Mouse (Mus musculus) liver, adult (tissue): Measurements from ENCODE around the gene Cep57.

Experiments used
- GATA4 ChIP-seq: IDR thresholded peaks from 2 replicates; pipeline ENCODE4 v1.6.1; 2014; ENCODE audit warnings: mild to moderate bottlenecking, low read length; ENCODE audit not compliant: insufficient replicate concordance

The Cep57 gene

DNA sequence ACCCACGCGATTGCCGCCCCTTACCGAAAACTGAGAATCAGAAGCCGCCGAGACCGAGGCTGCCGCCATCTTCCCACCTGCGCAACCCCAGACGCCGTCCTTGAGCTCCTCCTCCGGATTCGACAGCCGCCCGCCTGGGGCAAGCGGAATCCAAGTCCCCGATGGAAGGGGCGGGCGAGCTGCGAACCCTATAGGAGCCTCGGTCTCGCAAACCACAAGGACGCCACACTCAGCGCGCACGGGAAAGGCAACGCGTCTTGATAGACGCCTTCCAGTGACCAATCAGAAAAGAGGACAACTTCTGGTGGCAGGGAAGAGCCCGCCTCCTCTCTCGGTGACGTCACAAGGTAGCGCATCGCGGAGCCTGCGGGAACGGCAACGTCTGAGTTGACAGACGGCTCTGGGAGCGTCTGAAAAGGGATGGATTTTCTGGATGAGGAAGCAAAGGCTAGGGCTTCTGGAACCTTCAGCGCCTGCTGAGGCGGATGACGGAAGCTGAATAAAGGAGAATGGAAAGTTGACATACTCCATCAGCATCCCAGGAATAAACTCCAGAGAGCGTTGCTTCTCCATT lies at the start of gene Cep57:
TSS of gene Cep57 (minus strand) at position 276 of the 574 bp plus-strand sequence.
- TF ChIP-seq GATA4: no peak

DNA sequence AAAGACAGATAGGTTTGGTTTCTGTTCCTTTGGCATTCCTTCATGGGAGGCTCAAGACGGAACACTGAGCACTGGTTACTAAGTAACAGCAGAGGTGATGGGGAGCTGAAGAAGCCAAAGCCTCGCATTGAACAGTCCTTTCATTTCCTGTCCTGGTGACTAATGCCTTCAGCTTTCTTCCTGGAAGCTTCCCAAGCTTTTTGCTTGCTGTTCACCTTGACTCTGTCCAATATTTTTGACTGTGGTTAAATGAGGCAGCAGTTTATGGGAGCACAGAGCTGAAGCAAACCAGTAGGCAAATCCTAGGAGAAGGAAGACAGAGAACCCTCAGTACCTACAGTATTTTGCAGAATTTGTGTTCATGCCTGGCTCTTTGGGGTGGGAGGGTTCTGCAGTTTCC lies 48.4 kb upstream of the Cep57 start:
- TF ChIP-seq GATA4: no peak

DNA sequence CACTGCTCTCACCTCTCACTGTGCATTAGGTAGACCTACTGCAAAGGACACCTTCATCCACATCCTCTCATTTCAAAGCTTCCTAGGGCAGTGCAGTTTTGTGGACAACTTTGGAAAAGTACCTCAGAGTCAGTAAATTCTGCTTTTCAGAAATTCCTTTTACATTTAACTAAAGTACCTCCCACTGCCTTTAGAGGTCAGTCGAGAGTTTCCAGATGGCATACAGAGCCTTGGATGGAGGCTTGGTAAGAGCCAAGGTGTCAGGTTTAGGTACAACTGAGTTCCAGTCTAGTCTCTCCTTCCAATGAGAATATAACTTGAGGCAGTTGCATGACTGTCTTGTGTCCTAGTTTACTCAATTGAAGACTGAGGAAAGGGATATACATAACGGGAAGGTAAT lies 47.5 kb upstream of the Cep57 start:
- TF ChIP-seq GATA4: no peak

DNA sequence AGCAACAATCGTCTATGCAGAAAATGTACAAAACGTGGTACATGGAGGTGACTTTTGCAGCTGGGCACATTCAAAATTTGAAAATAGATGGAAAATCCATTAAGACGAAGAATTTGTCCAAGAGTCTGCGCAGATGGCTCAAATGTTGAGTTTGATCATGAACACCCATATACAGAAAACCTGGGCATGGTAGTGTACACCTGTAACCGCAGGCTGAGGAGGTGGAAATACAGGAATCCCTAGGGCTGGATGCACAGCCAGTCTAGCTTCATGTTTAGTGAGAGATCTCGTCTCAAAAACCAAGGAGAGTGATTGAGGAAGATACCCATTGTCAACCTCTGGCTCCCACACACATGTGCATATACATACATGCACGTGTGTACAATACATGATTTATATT lies 44.7 kb upstream of the Cep57 start:
- no peak for TF ChIP-seq GATA4

DNA sequence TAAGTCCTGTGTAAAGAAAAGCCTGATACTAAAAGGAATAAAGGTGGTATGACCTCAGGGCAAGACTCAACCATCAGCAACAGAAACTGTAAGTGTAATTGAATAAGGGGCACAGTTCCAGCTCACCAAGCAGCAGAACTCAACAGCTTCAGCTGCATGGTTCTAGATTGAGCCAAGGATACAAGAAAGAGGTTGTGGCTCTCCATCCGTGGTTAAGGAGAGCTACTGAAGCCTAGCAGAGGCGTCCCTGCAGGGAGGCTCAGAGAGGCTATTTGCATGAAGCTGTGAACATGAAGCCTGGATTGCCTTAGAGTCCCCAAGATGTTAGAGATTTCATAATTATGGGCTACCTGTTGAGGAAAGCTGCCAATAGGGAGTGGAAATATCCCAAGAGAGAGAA lies 40.7 kb upstream of the Cep57 start:
- TF ChIP-seq GATA4: no peak

DNA sequence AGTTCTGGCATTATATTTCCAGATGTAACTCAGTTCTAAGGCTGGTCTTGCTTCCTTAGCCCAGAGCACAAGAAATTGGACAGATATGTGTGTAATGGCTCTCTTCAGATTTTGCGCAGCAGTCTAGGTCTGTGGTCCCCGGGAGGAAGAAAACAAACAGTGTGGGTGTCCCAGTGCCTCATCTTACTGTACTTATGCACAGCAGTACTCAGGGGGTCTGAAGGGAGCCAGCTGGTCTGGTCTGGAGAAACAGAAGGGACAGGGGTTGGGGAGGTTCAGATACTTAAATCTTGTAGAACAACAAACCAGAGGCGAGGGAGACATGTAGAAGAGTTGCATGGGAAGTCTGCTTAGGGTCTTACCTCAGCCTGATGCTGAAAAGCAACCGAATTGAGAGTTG lies 29.9 kb upstream of the Cep57 start:
- no peak for TF ChIP-seq GATA4

DNA sequence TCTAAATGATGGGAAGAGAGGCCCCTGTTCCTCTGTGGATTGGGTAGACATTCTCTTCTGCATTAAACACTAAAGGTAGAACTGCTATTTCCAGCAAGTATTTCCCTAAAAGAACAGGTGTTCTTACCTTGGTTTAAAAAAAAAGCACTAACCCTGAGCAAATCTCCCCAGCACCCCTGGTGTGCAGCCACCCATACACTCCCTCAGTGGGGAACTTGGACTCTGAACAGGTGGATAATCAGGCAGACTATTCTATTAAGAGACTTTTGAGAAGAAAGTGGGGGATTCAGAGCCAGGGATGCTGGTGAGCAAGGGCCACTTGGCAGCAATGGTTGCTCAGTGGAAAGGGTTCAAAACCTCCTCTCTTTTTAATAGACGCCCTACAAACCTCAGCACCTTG lies 29.3 kb upstream of the Cep57 start:
- no peak for TF ChIP-seq GATA4

DNA sequence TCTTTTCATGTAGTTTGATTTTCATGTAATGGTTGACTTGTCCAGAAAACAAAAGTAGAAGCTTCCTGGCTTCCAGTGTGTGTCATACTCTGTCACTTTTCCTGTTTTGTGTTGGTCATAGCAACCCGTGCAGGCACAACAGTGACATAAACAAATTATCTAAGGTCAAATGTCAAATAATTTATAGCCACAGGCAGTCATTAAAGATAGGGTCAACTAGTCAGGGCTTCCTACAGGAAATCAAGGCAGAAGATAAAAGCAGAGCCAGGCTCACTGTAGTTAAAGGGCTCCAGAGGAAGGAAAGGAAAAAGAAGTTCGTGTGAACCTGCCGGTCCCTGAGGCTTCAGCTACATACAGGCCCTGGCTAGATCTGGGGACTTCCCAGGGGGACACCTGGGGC lies 27.0 kb upstream of the Cep57 start:
- peak; percentile 74; the same call in 1 of the 2 replicates for TF ChIP-seq GATA4

DNA sequence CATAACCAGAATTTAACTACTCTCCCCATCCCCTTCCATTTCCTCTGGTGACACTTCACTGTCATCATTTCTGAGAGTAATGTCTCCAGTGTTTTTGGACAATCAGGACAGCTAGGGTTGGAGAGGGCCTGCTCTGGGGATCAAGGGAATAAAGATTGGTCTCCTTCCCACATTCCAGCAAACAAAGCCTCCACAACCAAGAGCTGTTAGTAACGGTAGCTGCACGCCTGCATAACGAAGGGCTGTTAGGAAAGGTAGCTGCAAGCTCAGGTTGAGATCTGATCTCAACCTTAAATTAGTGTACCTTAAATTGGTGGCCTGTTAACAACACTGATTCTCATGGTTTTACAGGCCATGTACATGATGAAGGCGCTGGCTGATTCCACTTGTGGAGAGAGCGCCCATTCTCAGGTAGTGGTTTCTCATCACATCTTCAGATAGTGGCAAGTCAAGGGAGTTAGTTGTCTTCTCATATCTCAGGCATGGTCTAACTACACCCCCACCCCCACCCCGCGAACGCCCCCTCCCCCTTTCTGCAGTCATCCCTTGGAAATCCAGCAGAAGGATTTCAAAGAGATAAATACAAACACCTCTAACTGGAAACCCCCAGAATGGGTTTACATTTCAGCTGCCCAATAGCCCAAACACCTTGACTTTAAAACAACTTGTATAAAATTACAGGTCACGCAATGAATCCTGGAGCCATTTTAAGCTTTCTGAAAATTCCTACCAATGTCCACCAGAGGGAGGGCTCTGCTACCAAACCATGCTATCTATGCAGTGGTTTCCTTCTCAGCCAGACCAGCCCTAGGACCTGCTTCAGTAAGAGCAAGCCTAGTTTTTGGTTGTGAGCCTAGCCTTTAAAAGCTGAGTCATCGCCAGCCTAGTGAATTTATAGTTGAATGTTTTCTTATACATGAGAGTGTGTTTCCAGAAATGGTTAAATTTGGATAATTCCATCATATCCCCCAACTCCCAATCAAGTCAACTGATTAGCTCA lies 21.9 kb upstream of the Cep57 start:
- TF ChIP-seq GATA4: no peak

DNA sequence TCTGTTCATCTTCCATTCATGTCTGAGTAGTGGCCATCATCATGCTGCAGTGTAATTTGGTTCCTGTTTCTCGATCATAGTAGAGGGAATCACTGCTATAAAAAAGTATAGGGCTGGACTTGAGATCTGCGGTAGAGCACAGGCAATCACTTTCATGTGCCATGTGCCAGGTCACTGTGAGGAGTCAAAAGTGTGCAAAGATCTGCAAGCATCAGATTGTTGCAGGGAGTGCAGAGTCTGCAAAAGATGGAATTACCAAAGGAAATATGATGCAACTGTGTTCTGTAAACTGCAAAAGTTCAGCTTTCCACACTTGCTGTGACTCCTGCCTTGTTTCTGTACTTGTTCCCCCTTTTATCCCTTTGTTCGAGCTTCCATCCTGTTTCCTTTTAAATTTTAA lies 20.7 kb upstream of the Cep57 start:
- TF ChIP-seq GATA4: no peak

DNA sequence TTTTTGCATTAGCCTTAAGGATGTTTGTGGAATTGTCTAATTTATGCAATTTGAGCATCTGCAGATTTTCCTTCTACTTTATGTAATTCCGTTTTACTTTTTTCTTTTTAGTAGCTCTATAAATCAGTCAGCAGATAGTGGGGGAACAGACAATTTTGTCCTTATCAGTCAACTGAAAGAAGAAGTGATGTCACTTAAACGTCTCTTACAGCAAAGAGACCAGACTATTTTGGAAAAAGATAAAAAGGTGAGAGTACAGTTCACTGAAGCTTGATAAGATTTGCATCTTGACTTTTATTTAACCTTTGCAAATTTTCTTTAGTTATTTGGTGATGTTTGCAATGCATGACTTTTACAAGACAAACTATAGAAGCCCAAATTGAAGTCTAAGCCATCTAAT lies 9.8 kb upstream of the Cep57 start:
- no peak for TF ChIP-seq GATA4

DNA sequence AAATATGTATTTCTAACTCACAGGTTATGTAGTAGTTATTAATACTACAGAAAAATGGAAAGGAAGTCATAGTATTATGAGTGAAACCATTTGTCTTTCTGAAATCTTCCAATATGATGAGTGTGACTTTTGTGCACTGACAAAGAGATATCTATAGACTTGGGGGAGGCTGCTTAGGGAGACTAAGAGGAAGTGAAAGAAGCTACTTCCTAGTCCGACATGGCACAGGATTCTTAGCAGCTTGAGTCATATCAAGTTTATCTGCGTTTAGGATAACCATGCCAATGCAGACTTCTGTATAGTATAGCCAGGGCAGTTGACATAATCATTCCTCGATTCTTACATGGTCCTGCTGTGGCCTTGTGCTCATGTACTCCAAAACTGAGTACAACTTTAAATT lies 8.3 kb upstream of the Cep57 start:
- TF ChIP-seq GATA4: no peak

DNA sequence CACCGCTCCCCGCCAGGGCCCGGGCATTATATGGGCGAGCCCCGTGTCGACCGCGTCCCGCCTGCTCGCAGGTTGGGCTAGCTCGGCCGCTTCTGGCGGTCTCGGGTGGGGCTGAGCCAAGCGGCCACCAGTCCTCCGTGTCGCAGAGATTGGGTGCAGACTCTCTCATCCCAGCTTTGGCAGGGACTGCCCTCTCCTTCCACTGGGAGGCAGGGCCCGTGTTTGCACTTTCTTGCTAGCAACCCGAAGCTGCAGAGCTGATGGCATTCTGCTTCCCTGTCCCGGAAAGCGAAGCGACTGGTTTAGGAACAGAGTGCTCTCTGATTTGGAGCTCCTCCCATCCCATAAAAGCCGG lies 1.2 kb upstream of the Cep57 start:
- no peak for TF ChIP-seq GATA4

DNA sequence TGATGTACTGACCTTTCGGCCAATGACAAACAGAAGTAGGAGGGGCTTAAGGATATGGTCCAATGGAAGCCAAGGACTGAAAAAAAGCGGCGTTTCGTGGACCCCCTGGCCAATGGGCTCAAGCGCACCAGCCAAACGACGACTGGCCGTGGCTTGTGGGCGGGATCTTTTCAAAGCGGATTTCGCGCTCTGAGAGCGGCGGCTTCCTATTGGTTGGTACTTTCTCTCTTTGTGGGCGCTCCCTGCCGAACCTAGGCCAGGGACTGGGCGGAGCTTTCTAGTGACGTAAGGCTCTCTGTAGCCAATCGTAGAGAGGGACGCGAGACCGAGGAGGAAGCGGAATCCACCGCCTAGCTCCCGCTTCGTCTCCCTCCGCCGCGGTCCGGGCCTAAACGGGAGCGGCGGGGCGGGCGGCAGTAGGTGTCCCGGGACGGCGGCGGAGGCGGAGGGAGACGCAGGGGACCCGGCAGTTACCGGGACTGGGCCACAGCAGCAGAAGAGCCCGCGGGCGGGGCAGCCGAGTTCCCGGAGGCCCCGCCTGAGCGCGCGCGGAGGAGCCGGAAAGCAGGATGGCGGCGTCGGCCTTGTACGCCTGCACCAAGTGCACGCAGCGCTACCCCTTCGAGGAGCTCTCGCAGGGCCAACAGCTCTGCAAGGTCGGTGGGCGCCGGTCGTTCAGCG lies 639 bp upstream of the Cep57 start, which contains the start of gene Fam76b:
TSS of gene Fam76b (plus strand) at position 311 of the 681 bp plus-strand sequence.
- TF ChIP-seq GATA4: peak; percentile 6; the same call in 1 of the 2 replicates

DNA sequence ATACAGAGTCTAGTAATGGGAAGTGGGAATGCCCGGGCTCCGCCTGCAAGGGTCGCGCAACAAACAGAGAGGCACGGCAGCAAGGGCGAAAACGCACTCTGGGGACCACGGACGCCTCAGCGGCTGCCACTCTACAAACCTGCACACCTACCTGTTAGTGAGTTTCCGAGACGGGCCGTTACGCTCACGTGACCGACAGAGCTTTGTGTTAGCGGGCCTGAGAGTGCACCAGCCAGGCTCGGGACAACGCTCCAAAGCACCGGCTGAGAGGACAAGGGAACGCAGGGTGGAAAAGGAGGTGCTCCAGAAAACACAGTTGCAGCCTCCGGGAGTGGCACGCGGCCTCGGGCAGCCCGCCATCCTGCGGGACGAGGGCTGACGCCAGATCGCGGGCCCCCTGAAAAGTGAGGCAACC lies 509 bp downstream of the Cep57 start:
- TF ChIP-seq GATA4: no peak

DNA sequence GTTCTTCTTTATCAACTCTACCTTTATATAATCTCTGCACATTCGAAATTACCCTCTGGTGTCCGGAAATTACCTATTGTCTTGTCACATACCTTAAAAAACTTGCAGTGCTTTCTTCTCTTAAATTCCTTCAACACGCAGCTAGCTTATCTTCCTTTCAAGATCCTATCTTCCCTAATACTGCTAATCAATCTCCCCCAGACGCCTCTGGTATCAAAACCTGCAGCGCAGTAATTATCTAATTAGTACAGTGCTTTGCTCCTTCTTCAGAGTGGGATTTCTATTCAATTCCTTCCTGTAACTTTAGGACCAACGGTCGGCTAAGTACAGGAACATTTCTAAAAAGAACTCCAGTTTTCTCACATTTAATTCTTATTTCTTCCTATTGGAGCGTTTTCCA lies 1.0 kb downstream of the Cep57 start:
- no peak for TF ChIP-seq GATA4
